Mouse (Mus musculus) midbrain, embryonic 15.5 days (tissue): ENCODE data around the gene Adgrg5. TPM values are rescaled to one million over a fixed set of nuclear protein-coding genes. Genes with fewer than 3 reads are reported as not detected.

Source experiments
- ATAC-seq: fragments of 200-750 bp; cut with Nextera tagmentation; replicated peaks from 2 replicates; pipeline ENCODE4 v1.8.0; 2017; ENCODE audit warnings: moderate TSS enrichment
- H3K27ac ChIP-seq: fragments of 300-500 bp; sonication (generic); 2 replicates; pipeline ENCODE4 v1.5.1; 2015; ENCODE audit warnings: mild to moderate bottlenecking, inconsistent platforms
- H3K27me3 ChIP-seq: fragments of 300-500 bp; sonication (generic); replicated peaks from 2 replicates; pipeline ENCODE4 v1.6.1; 2015; ENCODE audit warnings: inconsistent platforms
- H3K36me3 ChIP-seq: fragments of 300-500 bp; sonication (generic); replicated peaks from 2 replicates; pipeline ENCODE4 v1.6.1; 2015; ENCODE audit warnings: inconsistent platforms
- H3K4me1 ChIP-seq: fragments of 300-500 bp; sonication (generic); 2 replicates; pipeline ENCODE4 v1.6.1; 2015; ENCODE audit warnings: inconsistent platforms
- H3K4me2 ChIP-seq: fragments of 300-500 bp; sonication (generic); 2 replicates; pipeline ENCODE4 v1.6.1; 2015; ENCODE audit warnings: inconsistent platforms, mild to moderate bottlenecking, moderate library complexity
- H3K4me3 ChIP-seq: fragments of 300-500 bp; sonication (generic); 2 replicates; pipeline ENCODE4 v1.5.1; 2015; ENCODE audit warnings: mild to moderate bottlenecking, inconsistent platforms
- H3K9ac ChIP-seq: fragments of 300-500 bp; sonication (generic); 2 replicates; pipeline ENCODE4 v1.6.1; 2015; ENCODE audit warnings: mild to moderate bottlenecking, inconsistent platforms
- H3K9me3 ChIP-seq: fragments of 300-500 bp; sonication (generic); 2 replicates; pipeline ENCODE4 v1.6.1; 2016; ENCODE audit warnings: inconsistent platforms
- WGBS: fragments of 180-500 bp; shearing (Covaris S2); methylation state at CpG from one replicate; pipeline ENCODE4 v1.1.7; 2015; ENCODE audit warnings: mixed read lengths; 5-methylcytosine and 5-hydroxymethylcytosine counted together
- polyA plus RNA-seq: library from polyadenylated mRNA; unstranded; fragments of >200 nt; fragmentation: Nextera tagmentation; extraction: Ambion mirVana; gene quantifications from 2 replicates; pipeline ENCODE4 v1.2.1, GENCODE M21; 2015

Adgrg5 gene
- polyA plus RNA-seq, result 0.05 TPM in 1 of 2 replicates, not detected in the other

DNA sequence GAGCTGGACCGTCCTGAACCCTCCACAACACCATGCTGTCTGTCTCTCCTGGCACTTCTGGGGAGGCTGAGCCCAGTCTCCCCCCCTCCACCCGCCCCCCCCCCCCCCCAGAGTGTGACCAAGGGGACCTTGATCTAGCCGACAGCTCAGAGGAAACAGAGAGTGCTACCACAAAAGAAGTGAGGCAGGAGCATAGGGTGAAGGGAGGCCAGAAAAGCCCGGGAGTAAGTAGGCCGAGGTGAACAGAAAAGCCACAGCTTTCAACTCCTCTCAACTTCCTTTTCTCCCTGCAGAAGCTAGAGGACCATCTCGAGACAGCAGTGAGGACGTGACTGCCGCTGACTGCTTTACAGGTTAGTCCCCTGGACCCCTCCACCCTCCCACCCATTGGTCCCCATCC, at the start of gene Adgrg5:
TSS of gene Adgrg5 (plus strand) at position 290 of the 400 bp plus-strand sequence.
- no peak within 1 kb of the TSS for H3K27ac ChIP-seq
- H3K4me2 ChIP-seq, result no peak within 1 kb of the TSS
- no peaks in the 10 kb centered on the region for H3K4me1 ChIP-seq
- H3K36me3 ChIP-seq, result no peaks in the 10 kb centered on the region
- no peak within 1 kb of the TSS for H3K9ac ChIP-seq
- no peak for ATAC-seq
- H3K9me3 ChIP-seq, result no peaks in the 10 kb centered on the region
- peaks cover 11% of the 10 kb centered on the region for H3K27me3 ChIP-seq
- H3K4me3 ChIP-seq, result no peak within 1 kb of the TSS
- WGBS, result 45% methylated on average over 7 of the region's 8 CpGs

DNA sequence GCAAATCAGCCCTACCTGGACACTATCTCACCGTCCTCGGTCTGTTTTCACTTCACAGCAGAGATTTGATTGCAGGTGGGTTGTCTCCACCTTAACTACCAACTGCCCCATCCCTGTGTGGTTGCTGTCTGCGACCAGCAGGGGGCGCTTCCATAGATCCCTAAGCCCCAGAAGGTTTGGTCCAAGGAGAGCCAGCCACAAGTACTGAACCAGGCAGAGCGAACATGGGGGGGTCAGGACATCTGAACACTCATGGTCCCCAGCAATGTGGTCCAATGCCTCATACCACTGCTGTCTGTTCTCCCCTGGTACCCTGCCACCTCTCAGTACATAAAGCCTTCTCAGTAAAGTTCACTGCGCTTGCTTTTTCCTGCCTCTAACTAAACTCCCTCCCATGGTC, 49.1 kb upstream of the Adgrg5 start:
- H3K4me2 ChIP-seq, result no peak overlapping the region

DNA sequence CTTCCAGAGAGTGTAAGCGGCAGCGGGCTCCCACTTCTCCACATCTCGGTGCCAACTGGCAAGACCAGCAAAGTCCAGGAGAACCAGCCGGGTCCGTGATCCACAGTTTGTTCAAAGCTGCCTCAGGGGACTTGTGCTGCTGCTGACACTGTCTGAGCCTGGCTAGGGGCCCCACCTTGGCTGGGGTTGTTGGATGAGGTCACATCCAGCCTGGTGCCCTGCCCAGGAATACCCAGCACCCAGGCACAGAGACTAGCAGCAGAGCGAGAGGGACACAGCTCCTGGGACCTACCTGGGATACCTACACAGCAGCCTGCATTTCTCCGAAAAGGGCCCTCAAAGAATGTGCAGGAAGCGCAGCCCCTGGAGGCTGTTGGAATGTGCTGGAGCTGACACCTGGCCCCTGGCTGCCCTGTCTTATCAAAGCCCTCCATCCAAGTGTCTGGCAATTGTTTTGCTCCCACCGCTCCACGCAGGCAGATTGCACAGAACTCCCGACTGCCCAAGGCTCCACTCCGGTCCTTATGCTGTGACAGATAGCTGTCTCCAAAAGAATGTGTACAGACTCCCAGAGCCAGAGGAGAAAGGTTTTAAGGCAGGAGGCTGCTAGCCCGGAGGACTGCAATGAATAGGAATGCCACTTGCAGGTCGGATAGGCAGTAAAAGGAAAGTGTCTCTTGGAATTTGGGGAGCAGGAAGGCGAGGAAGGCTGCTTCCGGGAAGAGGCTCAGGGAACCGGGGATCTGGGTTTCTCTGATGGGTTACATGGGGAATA, 48.2 kb upstream of the Adgrg5 start:
- Histone ChIP-seq H3K27ac (no peak overlapping the region), H3K36me3 (no peaks in the 10 kb centered on the region), H3K4me3 (peak overlapping the region; percentile 52), H3K27me3 (peaks cover 21% of the 10 kb centered on the region), H3K9ac (peak overlapping the region; percentile 50), H3K4me1 (peaks cover 34% of the 10 kb centered on the region), H3K9me3 (no peaks in the 10 kb centered on the region), H3K4me2 (peak overlapping the region; percentile 94)
- ATAC-seq, result no peak
- WGBS, result 19% methylated on average over 17 of the region's 17 CpGs

More for the DNA sequence above, 49.1 kb upstream of the Adgrg5 start:
- Histone ChIP-seq H3K36me3 (no peaks in the 10 kb centered on the region), H3K4me3 (no peak overlapping the region), H3K27me3 (peaks cover 21% of the 10 kb centered on the region), H3K9me3 (no peaks in the 10 kb centered on the region), H3K4me1 (peaks cover 43% of the 10 kb centered on the region), H3K9ac (no peak overlapping the region), H3K27ac (no peak overlapping the region)
- ATAC-seq, result no peak
- 10% methylated on average over 6 of the region's 6 CpGs for WGBS

DNA sequence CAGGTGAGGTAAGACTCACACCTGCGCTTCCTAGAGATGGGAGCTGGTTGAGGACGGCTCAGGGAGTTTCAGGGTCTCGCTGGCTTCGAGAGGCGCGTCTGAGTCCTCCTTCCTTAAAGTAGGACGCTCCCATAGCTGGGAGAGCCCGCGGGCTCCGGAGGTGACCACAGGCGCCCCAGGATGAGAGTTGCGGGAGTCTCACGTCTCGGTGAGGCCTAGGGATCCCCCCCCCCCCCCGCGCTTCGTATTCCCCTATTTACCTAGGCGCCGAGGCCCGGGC, 47.7 kb upstream of the Adgrg5 start:
- H3K27ac ChIP-seq, result no peak overlapping the region
- H3K4me1 ChIP-seq, result peaks cover 31% of the 10 kb centered on the region
- no peaks in the 10 kb centered on the region for H3K36me3 ChIP-seq
- no peaks in the 10 kb centered on the region for H3K9me3 ChIP-seq
- peak overlapping the region; percentile 52 for H3K4me3 ChIP-seq
- peak overlapping the region; percentile 50 for H3K9ac ChIP-seq
- WGBS, result under 1% methylated on average over 18 of the region's 20 CpGs
- peak overlapping the region; percentile 94 for H3K4me2 ChIP-seq
- H3K27me3 ChIP-seq, result peaks cover 21% of the 10 kb centered on the region
- ATAC-seq, result no peak

DNA sequence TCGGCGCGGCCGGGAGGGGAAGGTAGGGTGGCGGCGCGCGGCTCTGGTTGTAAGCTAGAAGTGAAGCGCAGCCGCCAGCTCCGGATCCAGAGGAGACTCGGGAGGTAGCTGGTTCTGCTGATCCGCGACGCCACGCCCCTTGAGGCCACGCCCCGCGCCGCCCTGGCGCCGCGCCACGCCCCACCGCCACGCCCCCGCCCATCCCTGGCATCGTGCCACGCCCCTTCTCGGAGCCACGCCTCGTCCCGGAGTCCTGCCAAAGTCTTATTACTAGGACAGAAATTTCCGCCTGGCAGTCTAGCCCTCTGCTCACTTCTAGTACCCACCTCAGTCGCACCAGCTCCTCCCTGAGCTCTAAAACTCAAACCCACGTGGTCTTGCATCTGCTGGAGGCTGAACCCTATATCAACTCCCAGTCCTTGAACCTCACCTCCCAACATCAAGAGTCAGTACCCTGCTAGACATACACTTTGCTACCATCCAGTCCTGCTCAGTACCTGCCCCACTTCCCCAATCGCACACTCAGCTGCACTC, 47.2 kb upstream of the Adgrg5 start, which contains the start of gene Dok4:
TSS of gene Dok4 (minus strand) at position 134 of the 534 bp plus-strand sequence.
- H3K9ac ChIP-seq, result peak within 1 kb of the TSS; percentile 50
- H3K4me3 ChIP-seq, result peak within 1 kb of the TSS; percentile 52
- WGBS, result under 1% methylated on average over 32 of the region's 37 CpGs
- H3K4me1 ChIP-seq, result peaks cover 29% of the 10 kb centered on the region
- ATAC-seq, result peak; percentile 34; the same call in 1 of the 2 replicates
- peak within 1 kb of the TSS; percentile 94 for H3K4me2 ChIP-seq
- peaks cover 21% of the 10 kb centered on the region for H3K27me3 ChIP-seq
- no peak within 1 kb of the TSS for H3K27ac ChIP-seq
- no peaks in the 10 kb centered on the region for H3K9me3 ChIP-seq
- no peaks in the 10 kb centered on the region for H3K36me3 ChIP-seq

DNA sequence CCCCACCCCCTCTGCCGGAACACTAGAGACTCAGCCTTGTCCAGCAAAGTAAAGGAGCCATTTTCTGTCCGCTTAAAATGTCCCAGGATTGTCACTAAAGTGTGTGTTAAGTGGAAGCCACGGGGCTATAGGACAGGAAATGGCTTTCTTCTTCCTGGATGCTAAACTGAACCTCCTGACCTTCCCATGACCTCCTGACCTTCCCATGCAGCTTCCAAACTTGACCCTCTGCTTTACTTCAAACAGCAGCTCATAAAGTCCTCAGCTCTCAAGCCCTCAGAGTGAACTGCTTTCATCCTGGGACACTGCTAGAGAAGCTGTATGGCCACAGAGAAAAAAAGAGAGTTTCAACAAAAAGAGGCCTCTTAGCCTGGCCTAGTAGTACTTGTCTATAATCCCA, 46.7 kb upstream of the Adgrg5 start:
- no peak for ATAC-seq
- H3K27me3 ChIP-seq, result peaks cover 21% of the 10 kb centered on the region
- no peaks in the 10 kb centered on the region for H3K36me3 ChIP-seq
- H3K27ac ChIP-seq, result no peak overlapping the region
- 45% methylated on average over 3 of the region's 3 CpGs for WGBS
- H3K4me1 ChIP-seq, result peaks cover 24% of the 10 kb centered on the region
- H3K9ac ChIP-seq, result no peak overlapping the region
- H3K9me3 ChIP-seq, result no peaks in the 10 kb centered on the region
- no peak overlapping the region for H3K4me3 ChIP-seq
- H3K4me2 ChIP-seq, result peak overlapping the region; percentile 94; the same call in 1 of the 2 replicates

DNA sequence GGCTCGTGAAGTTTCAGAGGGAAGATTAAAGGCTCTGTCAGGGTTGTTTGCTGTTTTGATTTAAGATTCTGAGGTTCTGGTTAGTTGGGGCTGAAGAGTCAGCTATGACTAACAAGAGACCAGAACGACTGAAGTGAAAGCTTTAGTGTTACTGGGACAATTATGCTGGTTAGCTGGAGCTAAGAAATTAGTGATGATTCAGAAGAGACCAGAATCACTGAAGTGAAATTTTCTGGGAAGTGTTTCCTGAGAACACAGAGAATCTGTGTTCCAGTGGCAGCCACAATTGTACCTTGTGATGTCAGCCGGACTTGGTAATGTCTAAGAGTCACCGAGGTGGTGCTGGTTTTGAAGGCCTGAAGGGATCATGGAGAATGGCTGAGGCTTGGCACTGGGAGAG, 42.8 kb upstream of the Adgrg5 start:
- WGBS, result 75% methylated on average over 4 of the region's 4 CpGs

DNA sequence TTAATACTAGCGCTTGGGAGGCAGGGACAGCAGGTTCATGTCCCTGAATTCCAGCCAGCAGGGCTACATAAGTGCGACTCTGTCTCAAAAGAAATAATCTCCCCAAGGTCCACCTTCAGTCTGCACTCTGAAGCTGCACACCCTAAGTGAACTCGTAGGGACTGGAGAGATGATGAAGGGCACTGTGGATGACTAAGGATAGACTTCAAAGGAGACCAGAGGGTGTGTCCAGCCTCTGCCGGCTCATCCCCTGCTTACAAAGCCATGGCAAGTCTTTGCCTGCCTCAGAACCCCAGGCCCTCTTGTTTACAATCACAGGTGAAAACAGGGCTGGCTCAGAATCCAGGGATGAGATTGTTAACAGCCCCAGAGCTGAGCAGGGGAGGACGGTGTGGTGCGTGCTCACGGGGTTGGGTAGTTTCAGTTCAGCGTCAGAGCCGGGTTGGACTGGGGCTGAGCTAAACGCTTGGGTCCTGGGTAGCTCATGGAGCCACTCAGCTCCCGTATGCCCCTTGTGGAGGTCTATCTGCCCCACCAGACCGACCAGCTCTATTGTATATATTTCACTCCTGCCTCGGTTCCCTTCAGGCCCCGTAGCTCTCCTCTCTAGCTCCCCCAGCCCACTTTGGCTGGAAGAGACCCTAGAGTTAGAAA, 35.0 kb upstream of the Adgrg5 start:
- no peak overlapping the region for H3K4me2 ChIP-seq
- no peaks in the 10 kb centered on the region for H3K36me3 ChIP-seq
- no peak overlapping the region for H3K4me3 ChIP-seq
- H3K9ac ChIP-seq, result no peak overlapping the region
- H3K27ac ChIP-seq, result no peak overlapping the region
- H3K4me1 ChIP-seq, result no peaks in the 10 kb centered on the region
- no peak for ATAC-seq
- 37% methylated on average over 14 of the region's 14 CpGs for WGBS
- no peaks in the 10 kb centered on the region for H3K9me3 ChIP-seq
- no peaks in the 10 kb centered on the region for H3K27me3 ChIP-seq

More for the DNA sequence above, 42.8 kb upstream of the Adgrg5 start:
- Histone ChIP-seq H3K27ac (no peak overlapping the region), H3K9ac (no peak overlapping the region), H3K36me3 (no peaks in the 10 kb centered on the region), H3K9me3 (no peaks in the 10 kb centered on the region), H3K27me3 (0 out of 2 replicates have a peak, but pooled peaks cover under 1% of the 10 kb centered on the region), H3K4me1 (peaks cover 8% of the 10 kb centered on the region), H3K4me2 (no peak overlapping the region), H3K4me3 (no peak overlapping the region)
- ATAC-seq, result no peak

DNA sequence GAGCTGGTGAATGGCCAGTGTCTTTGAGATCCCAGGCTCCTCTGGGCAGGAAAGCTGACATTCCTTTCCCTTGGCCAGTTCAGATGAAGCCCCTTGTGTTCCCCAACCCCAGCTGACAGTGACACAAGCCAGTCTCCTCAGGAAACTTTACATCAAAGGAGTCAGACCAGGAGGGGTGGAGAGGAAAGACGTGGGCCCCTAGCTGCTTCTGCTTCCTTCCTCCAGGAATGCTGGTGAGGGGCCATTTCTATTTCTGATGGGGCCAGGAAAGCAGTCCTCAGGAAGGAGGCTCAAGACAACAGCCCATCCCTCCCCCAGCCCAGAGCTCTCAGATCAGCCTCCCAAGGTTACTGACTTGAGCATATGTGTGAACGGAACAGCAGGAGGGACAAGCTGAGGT, 30.6 kb upstream of the Adgrg5 start:
- Histone ChIP-seq H3K27ac (no peak overlapping the region), H3K4me3 (no peak overlapping the region)

DNA sequence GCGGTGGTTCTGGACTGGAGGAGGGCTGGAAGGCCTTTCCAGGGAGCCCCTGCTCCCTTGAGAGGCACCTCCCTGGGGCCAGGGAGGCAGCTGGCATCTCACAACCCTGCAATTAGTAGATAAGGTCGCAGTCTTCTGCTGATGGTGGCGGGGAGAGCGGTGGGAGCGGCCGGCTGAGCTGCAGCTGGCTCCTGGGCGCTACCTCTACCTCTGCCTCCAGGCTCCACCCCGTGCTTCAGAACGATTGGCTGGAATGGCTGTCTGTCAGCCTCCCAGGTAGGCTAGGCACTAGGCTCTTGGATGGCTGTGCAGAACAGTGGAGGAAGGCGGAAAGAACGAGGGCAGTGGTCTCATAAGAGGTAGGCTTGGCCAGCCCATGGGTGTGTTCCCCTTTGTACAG, 24.2 kb upstream of the Adgrg5 start:
- Histone ChIP-seq H3K36me3 (no peaks in the 10 kb centered on the region), H3K4me1 (no peaks in the 10 kb centered on the region), H3K27me3 (no peaks in the 10 kb centered on the region), H3K4me2 (peak overlapping the region; percentile 31), H3K9me3 (no peaks in the 10 kb centered on the region), H3K27ac (no peak overlapping the region), H3K9ac (no peak overlapping the region), H3K4me3 (no peak overlapping the region)
- 0 out of 2 replicates have a peak, but pooled peaks have one; percentile 62 for ATAC-seq
- WGBS, result 17% methylated on average over 11 of the region's 11 CpGs

More for the DNA sequence above, 30.6 kb upstream of the Adgrg5 start:
- Histone ChIP-seq H3K4me2 (no peak overlapping the region), H3K9ac (no peak overlapping the region), H3K36me3 (no peaks in the 10 kb centered on the region), H3K9me3 (no peaks in the 10 kb centered on the region), H3K4me1 (no peaks in the 10 kb centered on the region), H3K27me3 (no peaks in the 10 kb centered on the region)
- no peak for ATAC-seq
- WGBS, result 55% methylated on average over 2 of the region's 2 CpGs

DNA sequence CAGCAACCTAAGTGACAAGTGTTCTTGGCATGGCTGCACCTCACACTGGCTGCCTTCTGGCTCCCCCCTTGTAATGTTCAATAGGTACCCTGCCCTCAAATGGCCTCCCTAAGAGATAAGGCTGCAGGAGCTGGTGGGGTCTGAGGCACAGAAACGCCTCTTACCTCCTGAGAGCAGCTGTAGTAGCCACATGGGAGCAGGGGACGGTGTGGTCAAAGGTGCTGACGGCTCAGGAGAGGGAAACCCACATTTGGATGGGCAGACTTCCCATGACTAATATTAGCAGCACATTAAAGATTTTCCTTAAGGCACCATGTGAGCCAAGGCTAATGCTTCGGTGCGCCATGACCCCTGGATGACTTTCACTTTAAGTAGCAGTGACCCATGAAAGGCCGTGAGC, 22.9 kb upstream of the Adgrg5 start:
- H3K4me1 ChIP-seq, result 0 out of 2 replicates have a peak, but pooled peaks cover 4% of the 10 kb centered on the region
- 18% methylated on average over 6 of the region's 6 CpGs for WGBS
- H3K4me2 ChIP-seq, result no peak overlapping the region
- H3K4me3 ChIP-seq, result no peak overlapping the region
- no peak overlapping the region for H3K27ac ChIP-seq
- H3K27me3 ChIP-seq, result no peaks in the 10 kb centered on the region
- H3K9ac ChIP-seq, result no peak overlapping the region
- H3K36me3 ChIP-seq, result no peaks in the 10 kb centered on the region
- H3K9me3 ChIP-seq, result no peaks in the 10 kb centered on the region
- ATAC-seq, result no peak

DNA sequence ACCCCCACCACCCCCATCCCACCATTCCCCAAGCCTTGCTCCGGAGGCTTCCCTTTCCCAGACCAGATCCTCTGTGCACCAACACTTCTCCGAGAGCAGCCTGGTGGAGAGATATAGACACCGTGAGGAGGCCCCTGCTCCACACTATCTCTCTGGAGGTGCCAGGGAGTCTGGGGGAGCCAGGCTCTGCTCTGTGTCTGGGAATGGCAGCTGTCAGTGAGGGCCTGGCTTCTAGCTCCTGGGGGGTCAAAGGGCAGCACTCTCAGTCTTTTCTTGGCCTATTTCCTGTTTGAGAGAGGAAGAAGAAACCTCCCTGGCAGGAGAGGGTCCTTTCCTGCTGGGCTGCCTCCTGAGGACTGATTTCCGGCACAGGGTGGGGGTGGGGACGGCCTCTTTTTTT, 22.5 kb upstream of the Adgrg5 start:
- H3K27ac ChIP-seq, result no peak overlapping the region
- H3K4me2 ChIP-seq, result no peak overlapping the region
- no peak overlapping the region for H3K4me3 ChIP-seq
- H3K9ac ChIP-seq, result no peak overlapping the region
- 0 out of 2 replicates have a peak, but pooled peaks cover 4% of the 10 kb centered on the region for H3K4me1 ChIP-seq
- ATAC-seq, result no peak
- 24% methylated on average over 5 of the region's 5 CpGs for WGBS
- H3K27me3 ChIP-seq, result no peaks in the 10 kb centered on the region
- no peaks in the 10 kb centered on the region for H3K9me3 ChIP-seq
- H3K36me3 ChIP-seq, result no peaks in the 10 kb centered on the region
